Mouse (Mus musculus): ENCODE measurements around the gene Efcab6.

- TF ChIP-seq GATA1 (IDR thresholded peaks at IDR 0.05; ENCODE audit: borderline replicate concordance, low read length) (no peak), FLI1 (IDR thresholded peaks at IDR 0.05; ENCODE audit: low read length) (no peak)
Measured at GRCm38 (mm10) chr15:83845734-83846133, 219.4 kb downstream of the Efcab6 start.

Measured in megakaryocyte, embryonic 14.5 days (primary cell).